ENCODE assay signal across 7 mouse cellular contexts in the genomic region with DNA sequence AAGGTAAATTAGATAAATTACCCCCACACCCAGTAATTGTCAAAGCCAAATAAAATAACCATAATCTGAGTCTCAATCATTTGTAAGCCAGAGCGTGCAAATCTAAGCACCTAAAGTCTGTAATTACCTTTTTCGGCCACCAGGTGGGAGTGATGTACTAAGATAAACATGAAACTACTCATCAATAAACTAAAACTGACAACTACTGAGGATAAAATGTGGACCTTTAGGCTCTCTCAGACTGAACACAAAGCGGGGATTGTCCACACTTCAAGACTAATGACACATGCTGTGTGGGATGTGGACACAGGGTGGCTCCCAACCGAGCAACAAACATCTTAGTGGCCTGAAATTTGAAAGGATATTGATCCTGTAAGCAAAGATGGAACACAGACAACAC. TPM values are rescaled to one million over a fixed set of nuclear protein-coding genes. Genes with fewer than 3 reads are reported as not detected.
DNase-seq lines count a peak whose midpoint lies in the region; ATAC-seq and TF ChIP-seq lines count a peak whose summit lies in the region.

No protein-coding gene starts in this region.

- H3K36me3 ChIP-seq in intestine, postnatal 0 days (ENCODE audit: control insufficient read depth, insufficient read depth) = peaks cover 48% of the 10 kb centered on the region
- H3K36me3 ChIP-seq in intestine, embryonic 16.5 days (ENCODE audit: control insufficient read depth, insufficient read depth, low read length) = peaks cover 9% of the 10 kb centered on the region
- H3K36me3 ChIP-seq in E14TG2a.4 (ENCODE audit: insufficient read depth, low read length) = peaks cover 96% of the 10 kb centered on the region
- peaks cover 47% of the 10 kb centered on the region for H3K36me3 ChIP-seq in hindbrain, postnatal 0 days (ENCODE audit: insufficient read depth, low read length)
- peaks cover 14% of the 10 kb centered on the region; the same call in 1 of the 2 replicates for H3K36me3 ChIP-seq in stomach, postnatal 0 days (ENCODE audit: control insufficient read depth, insufficient read depth, low read length)

- H3K4me3 ChIP-seq in intestine, postnatal 0 days (ENCODE audit: low read depth, low read length) = no peak overlapping the region
- no peak overlapping the region for H3K4me3 ChIP-seq in intestine, embryonic 16.5 days (ENCODE audit: low read length)
- no peak overlapping the region for H3K4me3 ChIP-seq in E14TG2a.4 (replicated peaks; ENCODE audit: low read length)
- no peak overlapping the region for H3K4me3 ChIP-seq in hindbrain, postnatal 0 days (ENCODE audit: low read length)
- no peak overlapping the region for H3K4me3 ChIP-seq in lung, adult 2 months (replicated peaks; ENCODE audit: extremely low read depth, low read depth, low read length)
- H3K4me3 ChIP-seq in stomach, postnatal 0 days (ENCODE audit: low read depth, low read length) = no peak overlapping the region

- no peak for ATAC-seq in intestine, postnatal 0 days
- ATAC-seq in intestine, embryonic 16.5 days = no peak
- peak; percentile 45; the same call in 1 of the 2 replicates for ATAC-seq in hindbrain, postnatal 0 days
- no peak for ATAC-seq in stomach, postnatal 0 days (ENCODE audit: low FRiP score, low TSS enrichment)

- H3K4me2 ChIP-seq in intestine, postnatal 0 days (replicated peaks; ENCODE audit: low read depth) = no peak overlapping the region
- no peak overlapping the region for H3K4me2 ChIP-seq in intestine, embryonic 16.5 days (ENCODE audit: low read depth, low read length)
- H3K4me2 ChIP-seq in hindbrain, postnatal 0 days (ENCODE audit: low read depth, low read length) = no peak overlapping the region
- H3K4me2 ChIP-seq in stomach, postnatal 0 days (replicated peaks; ENCODE audit: low read depth) = no peak overlapping the region

- no peak overlapping the region for H3K9ac ChIP-seq in intestine, postnatal 0 days (ENCODE audit: low read depth, low read length)
- no peak overlapping the region for H3K9ac ChIP-seq in intestine, embryonic 16.5 days (ENCODE audit: low read depth, low read length)
- H3K9ac ChIP-seq in hindbrain, postnatal 0 days (replicated peaks; ENCODE audit: low read length) = no peak overlapping the region
- H3K9ac ChIP-seq in stomach, postnatal 0 days (ENCODE audit: low read length) = no peak overlapping the region

- no peak for TF ChIP-seq POLR2A in lung, adult 2 months (IDR thresholded peaks at IDR 0.05; ENCODE audit: borderline replicate concordance, extremely low read depth, low read depth, low read length)

- 36% methylated on average over 4 of the region's 4 CpGs for WGBS in intestine, postnatal 0 days
- 43% methylated on average over 4 of the region's 4 CpGs for WGBS in intestine, embryonic 16.5 days
- 31% methylated on average over 4 of the region's 4 CpGs for WGBS in hindbrain, postnatal 0 days
- 43% methylated on average over 4 of the region's 4 CpGs for WGBS in lung, adult 2 months
- 35% methylated on average over 4 of the region's 4 CpGs for WGBS in stomach, postnatal 0 days

- peak; percentile 78 for TF ChIP-seq CTCF in intestine, postnatal 0 days (IDR thresholded peaks at IDR 0.05; ENCODE audit: low read depth)
- TF ChIP-seq CTCF in E14TG2a.4 (conservative IDR thresholded peaks at IDR 0.05; ENCODE audit: low read length) = peak; percentile 75
- TF ChIP-seq CTCF in hindbrain, postnatal 0 days (IDR thresholded peaks at IDR 0.05; ENCODE audit: low read depth) = peak; percentile 78
- TF ChIP-seq CTCF in lung, adult 2 months (IDR thresholded peaks at IDR 0.05; ENCODE audit: insufficient read depth, low read length) = 0 out of 2 replicates have a peak, but pooled peaks have one; percentile 15
- peak; percentile 79 for TF ChIP-seq CTCF in stomach, postnatal 0 days (IDR thresholded peaks at IDR 0.05; ENCODE audit: low read depth)

- no peaks in the 10 kb centered on the region for H3K27me3 ChIP-seq in intestine, postnatal 0 days (replicated peaks; ENCODE audit: control insufficient read depth, insufficient read depth, low read length)
- H3K27me3 ChIP-seq in intestine, embryonic 16.5 days (replicated peaks; ENCODE audit: control insufficient read depth, insufficient read depth, low read length) = no peaks in the 10 kb centered on the region
- no peaks in the 10 kb centered on the region for H3K27me3 ChIP-seq in E14TG2a.4 (ENCODE audit: insufficient read depth, low read length)
- no peaks in the 10 kb centered on the region for H3K27me3 ChIP-seq in hindbrain, postnatal 0 days (ENCODE audit: insufficient read depth, low read length)
- no peaks in the 10 kb centered on the region for H3K27me3 ChIP-seq in stomach, postnatal 0 days (ENCODE audit: control insufficient read depth, insufficient read depth, low read length)

- H3K9me3 ChIP-seq in intestine, postnatal 0 days (ENCODE audit: control insufficient read depth) = no peaks in the 10 kb centered on the region
- H3K9me3 ChIP-seq in intestine, embryonic 16.5 days (ENCODE audit: control insufficient read depth, low read length) = no peaks in the 10 kb centered on the region
- no peaks in the 10 kb centered on the region for H3K9me3 ChIP-seq in E14TG2a.4 (ENCODE audit: low read length)
- no peaks in the 10 kb centered on the region for H3K9me3 ChIP-seq in hindbrain, postnatal 0 days (ENCODE audit: low read length)
- H3K9me3 ChIP-seq in stomach, postnatal 0 days (ENCODE audit: control insufficient read depth, low read length) = no peaks in the 10 kb centered on the region

- no peaks in the 10 kb centered on the region for H3K4me1 ChIP-seq in intestine, postnatal 0 days (replicated peaks; ENCODE audit: control insufficient read depth, insufficient read depth, low read length)
- no peaks in the 10 kb centered on the region for H3K4me1 ChIP-seq in intestine, embryonic 16.5 days (ENCODE audit: control insufficient read depth, insufficient read depth, low read length)
- peaks cover 81% of the 10 kb centered on the region for H3K4me1 ChIP-seq in E14TG2a.4 (replicated peaks; ENCODE audit: low read depth, low read length)
- H3K4me1 ChIP-seq in hindbrain, postnatal 0 days (ENCODE audit: insufficient read depth, low read length) = no peaks in the 10 kb centered on the region
- H3K4me1 ChIP-seq in lung, adult 2 months (ENCODE audit: control insufficient read depth, insufficient read depth, low read length) = no peaks in the 10 kb centered on the region
- no peaks in the 10 kb centered on the region for H3K4me1 ChIP-seq in stomach, postnatal 0 days (replicated peaks; ENCODE audit: control insufficient read depth, insufficient read depth)

- DNase-seq in brain, adult 2 months (ENCODE audit: low read depth, low spot score) = peak; percentile 80
- peak; percentile 82 for DNase-seq in hindbrain, postnatal 0 days (ENCODE audit: low spot score)
- no peak for DNase-seq in lung, adult 2 months
- no peak for DNase-seq in stomach, postnatal 0 days (ENCODE audit: low spot score)

- no peak overlapping the region for H3K27ac ChIP-seq in intestine, postnatal 0 days (ENCODE audit: low read depth, low read length)
- no peak overlapping the region for H3K27ac ChIP-seq in intestine, embryonic 16.5 days (ENCODE audit: low read length)
- H3K27ac ChIP-seq in hindbrain, postnatal 0 days = no peak overlapping the region
- no peak overlapping the region for H3K27ac ChIP-seq in stomach, postnatal 0 days (replicated peaks)

- no peak for TF ChIP-seq EP300 in stomach, postnatal 0 days (optimal IDR thresholded peaks at IDR 0.05)

RNA-seq across cellular contexts. Expression of gene Kctd3, which starts 14.4 kb away (rescaled TPM):
- polyA plus RNA-seq in intestine, postnatal 0 days (2015; fragmentation: Nextera tagmentation; extraction: Ambion mirVana) = 9.3 and 9.9 TPM in 2 replicates
- polyA plus RNA-seq in intestine, embryonic 16.5 days (2015; fragmentation: Nextera tagmentation; extraction: Ambion mirVana) = 17.9 and 18.3 TPM in 2 replicates
- 65.0 and 73.8 TPM in 2 replicates for total RNA-seq in hindbrain, postnatal 0 days (2014; rRNA removed)
- 40.7 and 45.4 TPM in 2 replicates for polyA plus RNA-seq in hindbrain, postnatal 0 days (2015; fragmentation: Nextera tagmentation; extraction: Ambion mirVana)
- 34.0 and 40.0 TPM in 2 replicates for polyA plus RNA-seq in lung, adult 2 months (2012; rRNA removed)
- 13.6 and 16.0 TPM in 2 replicates for polyA plus RNA-seq in stomach, postnatal 0 days (2015; fragmentation: Nextera tagmentation; extraction: Ambion mirVana)

Comparison
In these comparisons a context has a peak if more than half of its experiments do, and no peak if none do; other contexts are left out.
1. CTCF ChIP-seq: peak in every context shown above with its lines; median percentile 79 in stomach, postnatal 0 days; 78 in intestine, postnatal 0 days; 78 in hindbrain, postnatal 0 days; 75 in E14TG2a.4; 15 in lung, adult 2 months.
2. DNase-seq: peak in brain, adult 2 months (single experiment) and hindbrain, postnatal 0 days (single experiment); none in lung, adult 2 months (single experiment) and stomach, postnatal 0 days (single experiment).